Comparison of ENCODE assay signal across 14 mouse cellular contexts in genomic region chr5:111511982-111512381, GRCm38 (mm10).
DNase-seq lines count a peak whose midpoint lies in the region; ATAC-seq lines count a peak whose summit lies in the region.
"Had no signal": no experiment of that assay in that cellular context is flagged by ENCODE, and none has a peak within 500 bp of the region (broad histone marks: within the 10 kb centered on the region; RNA-seq: fewer than 3 reads in every experiment).

No protein-coding gene starts in this region.

- H3K36me3 ChIP-seq in limb, embryonic 12.5 days = no peaks in the 10 kb centered on the region
- no peaks in the 10 kb centered on the region for H3K36me3 ChIP-seq in limb, embryonic 10.5 days
- no peaks in the 10 kb centered on the region for H3K36me3 ChIP-seq in embryonic facial prominence, embryonic 10.5 days (replicated peaks)
- no peaks in the 10 kb centered on the region for H3K36me3 ChIP-seq in hindbrain, embryonic 12.5 days
- H3K36me3 ChIP-seq in midbrain, embryonic 16.5 days (ENCODE audit: control insufficient read depth, insufficient read depth, low read length) = no peaks in the 10 kb centered on the region
- H3K36me3 ChIP-seq: liver, embryonic 15.5 days had no signal

- peaks cover 33% of the 10 kb centered on the region for H3K27me3 ChIP-seq in limb, embryonic 12.5 days
- H3K27me3 ChIP-seq in limb, embryonic 10.5 days (ENCODE audit: low read depth, poor library complexity, severe bottlenecking) = peaks cover 51% of the 10 kb centered on the region
- H3K27me3 ChIP-seq in embryonic facial prominence, embryonic 10.5 days (replicated peaks; ENCODE audit: low read depth, poor library complexity, severe bottlenecking) = peaks cover 28% of the 10 kb centered on the region
- no peaks in the 10 kb centered on the region; the same call in 1 of the 2 replicates for H3K27me3 ChIP-seq in hindbrain, embryonic 12.5 days
- H3K27me3 ChIP-seq in midbrain, embryonic 16.5 days (ENCODE audit: control insufficient read depth, insufficient read depth, low read depth, low read length) = no peaks in the 10 kb centered on the region
- H3K27me3 ChIP-seq: CH12.LX had no signal

- H3K4me3 ChIP-seq in limb, embryonic 12.5 days (replicated peaks) = no peak overlapping the region
- no peak overlapping the region for H3K4me3 ChIP-seq in limb, embryonic 10.5 days
- no peak overlapping the region for H3K4me3 ChIP-seq in embryonic facial prominence, embryonic 10.5 days
- H3K4me3 ChIP-seq in hindbrain, embryonic 12.5 days = no peak overlapping the region
- H3K4me3 ChIP-seq in midbrain, embryonic 16.5 days (ENCODE audit: low read depth, low read length) = no peak overlapping the region
- H3K4me3 ChIP-seq: liver, embryonic 15.5 days had no signal

- no peak for ATAC-seq in limb, embryonic 12.5 days (ENCODE audit: insufficient number of reproducible peaks, insufficient read depth, low FRiP score, low TSS enrichment, low read depth)
- ATAC-seq in hindbrain, embryonic 12.5 days (ENCODE audit: low FRiP score) = peak; percentile 47
- ATAC-seq in midbrain, embryonic 16.5 days = peak; percentile 62

- no peaks in the 10 kb centered on the region for H3K9me3 ChIP-seq in limb, embryonic 12.5 days
- no peaks in the 10 kb centered on the region for H3K9me3 ChIP-seq in limb, embryonic 10.5 days (replicated peaks)
- H3K9me3 ChIP-seq in embryonic facial prominence, embryonic 10.5 days = no peaks in the 10 kb centered on the region
- H3K9me3 ChIP-seq in hindbrain, embryonic 12.5 days (replicated peaks) = no peaks in the 10 kb centered on the region
- H3K9me3 ChIP-seq in midbrain, embryonic 16.5 days (replicated peaks; ENCODE audit: control insufficient read depth, low read length, poor library complexity, severe bottlenecking) = no peaks in the 10 kb centered on the region
- H3K9me3 ChIP-seq: liver, embryonic 15.5 days had no signal

- 0 out of 2 replicates have a peak overlapping the region, but pooled peaks have one; percentile 1 for H3K4me2 ChIP-seq in limb, embryonic 12.5 days
- peak overlapping the region; percentile 6 for H3K4me2 ChIP-seq in hindbrain, embryonic 12.5 days (replicated peaks)
- peak overlapping the region; percentile 7; the same call in 1 of the 2 replicates for H3K4me2 ChIP-seq in midbrain, embryonic 16.5 days (ENCODE audit: low read length)
- H3K4me2 ChIP-seq: liver, embryonic 15.5 days had no signal

- no peak for DNase-seq in limb, embryonic 10.5 days (ENCODE audit: low spot score)
- no peak for DNase-seq in embryonic facial prominence, embryonic 10.5 days (ENCODE audit: low spot score)
- no peak for DNase-seq in urinary bladder, adult 18-20 months (ENCODE audit: low spot score in 2 of 2)
- DNase-seq in MN1 (ENCODE audit: low spot score) = no peak
- DNase-seq in urinary bladder, postnatal 36 days (ENCODE audit: low spot score in 2 of 2) = no peak
- DNase-seq: cerebellum, postnatal 36 days; gastrocnemius, postnatal 14 days; heart, postnatal 4 days had no signal

- H3K27ac ChIP-seq in limb, embryonic 12.5 days = no peak overlapping the region
- H3K27ac ChIP-seq in limb, embryonic 10.5 days = no peak overlapping the region
- peak overlapping the region; percentile 15; the same call in 1 of the 2 replicates for H3K27ac ChIP-seq in embryonic facial prominence, embryonic 10.5 days (replicated peaks)
- peak overlapping the region; percentile 64 for H3K27ac ChIP-seq in hindbrain, embryonic 12.5 days
- H3K27ac ChIP-seq in midbrain, embryonic 16.5 days (ENCODE audit: low read length) = 0 out of 2 replicates have a peak overlapping the region, but pooled peaks have one; percentile 2
- H3K27ac ChIP-seq: kidney, postnatal 0 days; liver, embryonic 15.5 days had no signal

- peaks cover 40% of the 10 kb centered on the region for H3K4me1 ChIP-seq in limb, embryonic 12.5 days (replicated peaks)
- peaks cover 38% of the 10 kb centered on the region for H3K4me1 ChIP-seq in limb, embryonic 10.5 days
- peaks cover 62% of the 10 kb centered on the region for H3K4me1 ChIP-seq in embryonic facial prominence, embryonic 10.5 days
- peaks cover 68% of the 10 kb centered on the region for H3K4me1 ChIP-seq in hindbrain, embryonic 12.5 days
- peaks cover 9% of the 10 kb centered on the region for H3K4me1 ChIP-seq in midbrain, embryonic 16.5 days (ENCODE audit: control insufficient read depth, insufficient read depth, low read length)

- WGBS in limb, embryonic 12.5 days = 16% methylated on average over 10 of the region's 10 CpGs
- 31% methylated on average over 10 of the region's 10 CpGs for WGBS in limb, embryonic 10.5 days
- 30% methylated on average over 10 of the region's 10 CpGs for WGBS in embryonic facial prominence, embryonic 10.5 days
- WGBS in hindbrain, embryonic 12.5 days = 12% methylated on average over 10 of the region's 10 CpGs
- WGBS in midbrain, embryonic 16.5 days = 7% methylated on average over 10 of the region's 10 CpGs

- H3K9ac ChIP-seq in limb, embryonic 12.5 days (replicated peaks) = peak overlapping the region; percentile 34; the same call in 1 of the 2 replicates
- H3K9ac ChIP-seq in hindbrain, embryonic 12.5 days = no peak overlapping the region
- H3K9ac ChIP-seq in midbrain, embryonic 16.5 days (ENCODE audit: low read depth, low read length) = no peak overlapping the region
- H3K9ac ChIP-seq: liver, embryonic 15.5 days had no signal

Comparison
In these comparisons a context has a peak if more than half of its experiments do, and no peak if none do; other contexts are left out.
1. H3K27ac ChIP-seq: peak in embryonic facial prominence, embryonic 10.5 days (single experiment), hindbrain, embryonic 12.5 days (single experiment) and midbrain, embryonic 16.5 days (single experiment); none in limb, embryonic 12.5 days (single experiment) and limb, embryonic 10.5 days (single experiment).
2. Peak in every context shown above with its lines, with median percentiles within 50 percentile points of each other: H3K4me2 ChIP-seq.